Mouse (Mus musculus): ENCODE measurements around the gene Kidins220. TPM values are rescaled to one million over a fixed set of nuclear protein-coding genes. Genes with fewer than 3 reads are reported as not detected.

The Kidins220 gene
- 100 to 1,000 TPM; 426 to 438 TPM for total RNA-seq (2021)

GRCm38 (mm10) chr12:24974446-24975114 is at the start of gene Kidins220:
Gene Kidins220, plus strand, starts transcription at chr12:24974925.
- intact Hi-C loops (cut with DNase I) = no loop called here

DNA sequence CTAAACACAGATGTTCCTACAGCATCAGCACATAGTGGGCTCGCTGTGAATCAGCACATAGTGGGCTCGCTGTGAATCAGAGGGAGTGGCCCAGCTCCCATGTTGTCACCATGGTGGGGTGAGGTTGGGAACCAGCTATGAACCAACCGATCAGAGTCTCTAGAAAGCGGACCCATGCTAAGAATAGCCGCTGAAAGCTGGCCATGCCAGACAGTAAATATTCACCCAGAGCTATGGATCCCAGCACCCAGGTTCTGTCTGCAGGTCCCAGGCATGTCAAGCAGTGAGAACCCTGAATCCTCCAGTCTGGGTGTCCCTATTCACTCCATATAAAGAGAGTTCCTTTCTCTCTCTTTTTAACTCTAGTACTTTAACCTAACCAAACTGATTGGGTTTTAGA is 49.4 kb upstream of the Kidins220 start:
- DNase-seq = no peak
- intact Hi-C loops (cut with DNase I) = no loop called here

More at GRCm38 (mm10) chr12:24974446-24975114, at the start of gene Kidins220:
- peak; percentile 98 for DNase-seq

DNA sequence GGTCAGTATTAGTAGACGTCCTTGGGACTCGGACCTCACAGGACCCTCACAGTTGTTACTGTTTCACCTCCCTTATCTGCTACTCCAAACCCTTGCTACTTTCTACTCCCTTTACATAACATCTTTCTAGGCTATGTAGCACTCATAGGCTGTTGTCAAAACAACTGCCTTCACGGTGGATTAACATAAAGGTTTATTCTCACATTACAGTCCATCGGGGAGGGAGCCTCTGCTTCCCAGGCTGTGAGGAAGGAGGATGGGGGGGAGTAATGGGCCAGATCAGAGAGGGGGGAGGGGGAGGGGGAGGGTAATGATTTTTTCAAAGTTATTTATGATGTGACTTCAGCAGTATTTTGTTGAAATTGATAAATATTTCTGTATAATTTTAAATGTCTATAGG is 49.0 kb upstream of the Kidins220 start:
- intact Hi-C loops (cut with DNase I) = no loop called here
- DNase-seq = no peak

DNA sequence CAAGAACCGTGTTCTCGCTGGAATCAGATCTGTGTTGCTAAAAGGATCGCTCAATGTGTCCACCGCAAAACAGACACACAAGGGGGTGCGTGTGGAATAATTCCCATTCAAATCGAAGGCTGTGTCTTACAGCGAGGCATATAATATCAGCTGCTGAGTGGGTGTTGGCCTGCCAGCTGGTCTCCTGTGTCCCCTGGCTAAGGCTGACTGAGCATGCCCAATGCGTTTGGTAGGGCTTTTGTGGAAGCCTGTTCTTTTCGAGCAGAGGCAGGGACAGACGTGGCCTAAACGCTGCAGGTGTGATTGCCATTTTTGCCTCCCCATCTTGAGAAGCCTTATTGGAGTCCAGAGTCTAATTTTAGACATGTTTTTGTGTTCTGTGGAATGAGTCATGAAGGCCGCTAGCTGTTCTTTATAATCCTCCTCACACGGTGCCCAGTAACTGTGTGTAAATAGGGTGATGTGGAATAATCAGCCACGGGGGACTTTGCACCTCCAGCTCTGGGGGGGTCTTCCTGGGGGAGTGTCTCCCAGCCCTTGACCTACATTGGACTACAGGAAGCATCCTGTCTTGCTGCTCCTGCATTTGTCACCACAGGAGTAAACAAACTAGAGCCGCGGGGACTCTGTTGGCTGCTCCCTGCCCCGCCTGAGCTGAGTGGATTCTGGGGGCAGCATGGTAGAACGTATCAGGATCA is 46.5 kb upstream of the Kidins220 start:
- DNase-seq = peak; percentile 67
- intact Hi-C loops (cut with DNase I) = no loop called here

GRCm38 (mm10) chr12:24929043-24929442 is 45.7 kb upstream of the Kidins220 start:
- intact Hi-C loops (cut with DNase I) = no loop called here
- DNase-seq = peak; percentile 52

- DNase-seq = no peak
- intact Hi-C loops (cut with DNase I) = no loop called here
Measured at GRCm38 (mm10) chr12:24930760-24931159, 44.0 kb upstream of the Kidins220 start.

GRCm38 (mm10) chr12:24932120-24932519 is 42.6 kb upstream of the Kidins220 start:
- intact Hi-C loops (cut with DNase I) = no loop called here
- no peak for DNase-seq

- DNase-seq = no peak
- intact Hi-C loops (cut with DNase I) = no loop called here
Measured at GRCm38 (mm10) chr12:24933206-24933775, 41.4 kb upstream of the Kidins220 start.

- DNase-seq = no peak
- intact Hi-C loops (cut with DNase I) = no loop called here
Measured at GRCm38 (mm10) chr12:24933996-24934395, 40.7 kb upstream of the Kidins220 start.

GRCm38 (mm10) chr12:24936281-24936680 is 38.4 kb upstream of the Kidins220 start:
- intact Hi-C loops (cut with DNase I) = no loop called here
- no peak for DNase-seq

DNA sequence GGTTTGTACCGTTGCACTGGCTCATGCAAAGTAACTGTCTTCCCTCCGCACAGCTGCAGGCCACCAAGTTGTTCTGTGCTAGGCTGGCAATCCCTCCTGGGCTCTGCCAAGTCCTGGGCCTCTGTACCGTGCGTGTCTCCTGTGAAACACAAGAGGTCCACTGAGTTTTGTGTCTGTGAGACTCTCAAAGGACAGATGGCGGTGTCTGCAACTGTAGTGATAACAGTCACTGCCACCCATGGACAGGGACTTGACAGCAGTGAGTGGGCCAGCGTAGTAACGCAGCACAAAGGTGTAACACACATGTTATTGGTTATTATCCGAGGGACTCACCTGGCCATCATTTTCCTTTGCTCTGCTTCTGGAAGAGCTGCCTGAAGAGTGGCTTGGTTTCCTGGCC is 35.4 kb upstream of the Kidins220 start:
- DNase-seq = no peak
- intact Hi-C loops (cut with DNase I) = no loop called here

DNA sequence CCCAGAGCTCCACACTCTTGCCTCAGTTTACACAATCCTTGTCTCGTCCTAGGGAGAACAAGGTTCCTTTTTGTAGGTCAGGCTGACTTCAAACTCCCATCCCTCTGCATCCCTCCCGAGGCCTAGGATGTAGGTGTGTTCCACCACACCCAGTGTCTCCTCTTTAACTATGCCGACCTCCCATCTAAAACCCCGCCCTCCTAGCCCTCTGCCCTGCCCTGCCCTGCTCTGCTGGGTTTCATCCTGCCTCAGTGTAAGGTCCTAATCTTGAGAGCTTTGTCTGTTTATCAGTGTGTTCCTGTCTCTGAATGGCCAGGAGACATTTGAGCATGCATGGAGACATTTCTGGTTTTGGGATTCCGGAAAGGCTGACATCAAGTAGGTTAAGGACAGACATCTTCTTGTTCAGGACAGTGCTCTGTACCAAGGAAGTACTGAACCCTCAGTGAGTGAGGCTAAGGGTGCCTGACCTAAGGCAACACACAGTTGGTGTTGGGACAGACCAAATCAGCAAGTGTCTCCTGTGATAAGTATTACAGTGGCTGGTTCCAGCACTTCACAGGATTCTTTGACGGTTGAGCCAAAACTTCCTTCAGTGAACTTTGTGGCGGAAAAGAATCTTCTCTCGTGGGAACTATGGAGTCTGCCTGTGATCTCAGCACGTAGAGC is 32.0 kb upstream of the Kidins220 start:
- intact Hi-C loops (cut with DNase I) = loop anchor here (10.0 kb wide), 1 partner anchor 108 kb away; the partner anchor contains the start of gene Mboat2

DNA sequence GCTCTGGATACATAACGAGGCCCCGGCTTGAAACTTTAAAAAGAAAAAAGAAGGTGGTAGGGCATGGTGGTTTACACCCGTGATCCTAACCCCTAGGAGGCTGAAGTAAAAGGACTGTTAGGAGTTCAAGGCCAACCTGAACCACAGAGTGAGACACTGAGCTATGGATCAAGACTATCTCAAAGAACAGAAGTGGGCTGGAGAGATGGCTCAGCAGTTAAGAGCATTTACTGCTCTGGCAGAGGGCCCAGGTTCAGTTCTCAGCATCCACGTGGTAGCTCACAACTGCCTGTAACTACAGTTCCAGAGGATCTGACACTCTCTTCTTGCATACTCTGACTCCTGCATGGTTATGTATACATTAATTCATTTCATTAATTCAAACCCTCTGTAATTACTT is 31.3 kb upstream of the Kidins220 start:
- intact Hi-C loops (cut with DNase I) = loop anchor here (10.0 kb wide), 1 partner anchor 109 kb away; the partner anchor contains the start of gene Mboat2
- DNase-seq = no peak

More for the DNA sequence above, 32.0 kb upstream of the Kidins220 start:
- no peak for DNase-seq

DNA sequence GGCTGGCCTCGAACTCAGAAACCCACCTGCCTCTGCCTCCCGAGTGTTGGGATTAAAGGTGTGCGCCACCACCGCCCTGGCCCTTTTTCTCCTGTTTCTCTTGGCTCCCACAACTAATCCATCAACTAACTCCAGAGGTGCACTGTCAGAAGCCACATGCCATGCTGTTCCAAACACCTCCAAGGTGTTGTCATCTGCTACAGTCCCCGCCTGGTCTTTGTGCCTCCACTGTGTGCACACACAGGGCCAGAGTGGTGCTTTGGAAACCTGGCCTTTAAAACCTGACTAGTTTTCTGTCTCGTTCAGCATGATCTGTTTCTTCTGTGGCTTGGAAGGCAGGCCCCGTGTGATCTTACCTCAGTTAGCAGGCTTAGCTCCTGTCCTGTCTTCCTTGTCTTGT is 30.1 kb upstream of the Kidins220 start:
- DNase-seq = no peak
- intact Hi-C loops (cut with DNase I) = loop anchor here (10.0 kb wide), 1 partner anchor 110 kb away; the partner anchor contains the start of gene Mboat2

DNA sequence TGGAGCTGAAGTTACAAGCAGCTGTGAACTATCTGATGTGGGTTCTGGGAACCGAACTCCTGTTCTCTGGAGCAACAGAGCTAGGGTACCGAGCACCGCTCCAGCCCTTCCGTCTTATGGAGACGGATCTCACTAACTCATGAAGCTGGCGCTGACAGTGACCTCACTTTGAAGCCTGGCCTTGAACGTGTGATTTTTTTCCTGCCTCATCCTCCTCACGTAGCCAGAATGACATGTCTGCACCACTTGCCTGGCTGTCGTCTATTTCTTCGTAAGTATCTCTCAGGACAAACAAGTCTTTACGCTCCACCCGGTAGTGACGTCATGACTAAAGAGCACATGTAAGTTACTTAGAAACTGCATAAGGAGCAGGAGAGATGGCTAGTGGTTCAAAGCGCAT is 27.7 kb upstream of the Kidins220 start:
- no peak for DNase-seq
- intact Hi-C loops (cut with DNase I) = loop anchor here (10.0 kb wide), 1 partner anchor 112 kb away; the partner anchor contains the start of gene Mboat2

- intact Hi-C loops (cut with DNase I) = loop anchor here (10.0 kb wide), 1 partner anchor 114 kb away; the partner anchor contains the start of gene Mboat2
- peak; percentile 35 for DNase-seq
Measured at GRCm38 (mm10) chr12:24948344-24948743, 26.4 kb upstream of the Kidins220 start.

DNA sequence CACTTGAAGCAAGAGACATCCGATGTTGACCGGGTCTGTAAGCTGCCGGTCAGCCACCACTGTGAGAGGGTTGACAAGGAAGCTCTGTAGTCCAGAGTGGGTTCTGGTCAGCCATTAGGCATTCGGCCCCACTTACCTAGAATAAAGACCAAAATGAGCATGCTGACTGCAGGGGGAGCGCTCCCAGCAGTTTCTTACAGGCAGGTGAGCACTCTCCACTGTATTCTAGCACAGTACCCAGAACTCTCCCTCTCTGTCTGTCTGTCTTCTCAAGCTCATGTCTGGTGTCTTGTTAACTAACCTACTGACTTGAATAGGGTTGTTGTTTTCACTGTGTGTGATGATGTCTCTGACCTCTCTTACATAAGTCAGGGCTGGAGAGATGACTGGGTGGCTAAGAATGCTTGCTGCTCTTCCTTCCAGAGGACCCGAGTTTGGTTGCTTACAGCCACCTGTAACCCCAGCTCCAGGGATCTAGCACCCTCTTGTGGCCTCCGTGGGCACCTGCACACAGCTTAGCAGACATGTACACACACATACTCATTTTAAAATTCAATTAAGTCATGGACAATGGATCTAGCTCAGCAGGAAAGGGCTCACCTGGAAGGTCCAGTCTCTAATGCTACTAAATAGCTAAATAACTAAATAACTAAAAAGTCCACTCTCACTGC is 24.2 kb upstream of the Kidins220 start:
- no peak for DNase-seq
- intact Hi-C loops (cut with DNase I) = loop anchor here (2.0 kb wide), 1 partner anchor 240 kb away; no protein-coding TSS in a partner anchor

GRCm38 (mm10) chr12:24952147-24952546 is 22.6 kb upstream of the Kidins220 start:
- intact Hi-C loops (cut with DNase I) = no loop called here
- DNase-seq = peak; percentile 63

GRCm38 (mm10) chr12:24955137-24955536 is 19.6 kb upstream of the Kidins220 start:
- intact Hi-C loops (cut with DNase I) = no loop called here
- no peak for DNase-seq

- DNase-seq = no peak
- intact Hi-C loops (cut with DNase I) = no loop called here
Measured at GRCm38 (mm10) chr12:24958526-24958925, 16.2 kb upstream of the Kidins220 start.

Measured in left cerebral cortex, postnatal 4 days (tissue).